Mouse (Mus musculus) ES-E14 (cell line): ENCODE results near the gene Srpk1. TPM values are rescaled to one million over a fixed set of nuclear protein-coding genes. Genes with fewer than 3 reads are reported as not detected.

ENCODE experiments used
- DNase-seq: peaks from one replicate; pipeline ENCODE4 v3.0.0-alpha.2; 2013; ENCODE audit warnings: low read depth, low spot score
- H3K27ac ChIP-seq: 2 replicates; pipeline ENCODE4 v1.5.1; 2012; ENCODE audit warnings: low read depth, mild to moderate bottlenecking, low read length, moderate library complexity, mixed read lengths; ENCODE audit not compliant: poor library complexity, insufficient read depth, severe bottlenecking
- H3K36me3 ChIP-seq: 2 replicates; pipeline ENCODE4 v1.6.1; 2012; ENCODE audit warnings: mild to moderate bottlenecking, low read length, moderate library complexity, mixed read lengths; ENCODE audit not compliant: control insufficient read depth, poor library complexity, insufficient read depth, severe bottlenecking
- H3K4me1 ChIP-seq, 2 experiments: fragments of 150-350 bp in 1 of 2; sonication (generic) in 1 of 2; 2 replicates each; pipeline ENCODE4 v1.6.1; 2012; ENCODE audit warnings: low read length in 2 of 2, mild to moderate bottlenecking in 1 of 2, mixed read lengths in 1 of 2; ENCODE audit not compliant: control insufficient read depth in 2 of 2, insufficient read depth in 2 of 2, poor library complexity in 1 of 2
- H3K4me3 ChIP-seq, 2 experiments: fragments of 150-350 bp in 1 of 2; sonication (generic) in 1 of 2; 2 replicates each; pipeline ENCODE4 v1.5.1; 2012; ENCODE audit warnings: low read length in 2 of 2, low read depth in 1 of 2, mild to moderate bottlenecking in 1 of 2, mixed read lengths in 1 of 2; ENCODE audit not compliant: insufficient read depth in 1 of 2, poor library complexity in 1 of 2, severe bottlenecking in 1 of 2
- H3K9ac ChIP-seq: 2 replicates; pipeline ENCODE4 v1.6.1; 2012; ENCODE audit warnings: low read depth, mild to moderate bottlenecking, low read length, mixed read lengths; ENCODE audit not compliant: poor library complexity, insufficient read depth, severe bottlenecking
- H3K9me3 ChIP-seq: fragments of 150-350 bp; sonication (generic); 2 replicates; pipeline ENCODE4 v1.6.1; 2012; ENCODE audit warnings: low read depth, mild to moderate bottlenecking, low read length; ENCODE audit not compliant: control insufficient read depth, insufficient read depth
- CHD2 ChIP-seq: IDR thresholded peaks from 2 replicates; pipeline ENCODE4 v1.6.1; 2014; ENCODE audit warnings: mild to moderate bottlenecking, low read depth, low read length, inconsistent platforms
- HCFC1 ChIP-seq: IDR thresholded peaks from 2 replicates; pipeline ENCODE4 v1.6.1; 2012; ENCODE audit warnings: low read length, inconsistent platforms, borderline replicate concordance; ENCODE audit not compliant: insufficient read depth
- MAFK ChIP-seq: IDR thresholded peaks from 2 replicates; pipeline ENCODE4 v1.6.1; 2014; ENCODE audit warnings: mild to moderate bottlenecking, low read depth, low read length, inconsistent platforms; ENCODE audit not compliant: insufficient read depth
- ZC3H11A ChIP-seq: IDR thresholded peaks from 2 replicates; pipeline ENCODE4 v1.6.1; 2012; ENCODE audit warnings: low read depth, mild to moderate bottlenecking, inconsistent platforms, low read length, borderline replicate concordance
- ZNF384 ChIP-seq: IDR thresholded peaks from 2 replicates; pipeline ENCODE4 v1.6.1; 2012; ENCODE audit warnings: low read depth, low read length, inconsistent platforms
- in situ Hi-C, 2 experiments: fragments of 600-800 bp; cut with MboI; formaldehyde crosslinking; loops; one replicate each; pipeline ENCODE4 v1.15.1; 2025; ENCODE audit warnings: low sequenced_read_pairs in 2 of 2, inconsistent platforms in 1 of 2; ENCODE audit not compliant: unreplicated experiment in 2 of 2
- total RNA-seq: library from RNA; depleted of rRNA; stranded (reverse); fragments of 300-350 nt; gene quantifications from 2 replicates; pipeline ENCODE4 v1.2.3, GENCODE M21; 2012

Gene Srpk1
- total RNA-seq, 1 experiment: 115 TPM

- Histone ChIP-seq H3K4me3 (no peak overlapping the region), H3K27ac (peak overlapping the region; percentile 86), H3K36me3 (peaks cover 57% of the 10 kb centered on the region), H3K4me1 (peaks cover 21 to 41% of the 10 kb centered on the region in 2 experiments), H3K9me3 (no peaks in the 10 kb centered on the region), H3K9ac (no peak overlapping the region)
- DNase-seq: peak; percentile 86
- in situ Hi-C loops: no loop called here
- no peak for TF ChIP-seq ZC3H11A
- no peak for TF ChIP-seq MAFK
- TF ChIP-seq ZNF384: no peak
- TF ChIP-seq HCFC1: no peak
- no peak for TF ChIP-seq CHD2
Measured at GRCm38 (mm10) chr17:28592998-28593397, 29.5 kb downstream of the Srpk1 start.

- Histone ChIP-seq H3K9ac (no peak overlapping the region), H3K9me3 (no peaks in the 10 kb centered on the region), H3K36me3 (peaks cover 56% of the 10 kb centered on the region), H3K4me1 (peaks cover 21 to 41% of the 10 kb centered on the region in 2 experiments), H3K27ac (peak overlapping the region; percentile 14; the same call in 1 of the 2 replicates), H3K4me3 (no peak overlapping the region)
- no peak for DNase-seq
- in situ Hi-C loops: no loop called here
- TF ChIP-seq ZNF384 (no peak), MAFK (no peak), CHD2 (no peak), ZC3H11A (no peak), HCFC1 (no peak)
Measured at GRCm38 (mm10) chr17:28591476-28591875, 31.0 kb downstream of the Srpk1 start.

GRCm38 (mm10) chr17:28590596-28590995 lies 31.9 kb downstream of the Srpk1 start:
- TF ChIP-seq MAFK (peak; percentile 97), ZNF384 (no peak)
- Histone ChIP-seq H3K36me3 (peaks cover 55% of the 10 kb centered on the region), H3K9ac (no peak overlapping the region), H3K9me3 (no peaks in the 10 kb centered on the region), H3K4me3 (no peak overlapping the region), H3K4me1 (peaks cover 20 to 42% of the 10 kb centered on the region in 2 experiments), H3K27ac (peak overlapping the region; percentile 32; the same call in 1 of the 2 replicates)
- no peak for DNase-seq
- in situ Hi-C loops: no loop called here

- Histone ChIP-seq H3K9me3 (no peaks in the 10 kb centered on the region), H3K9ac (no peak overlapping the region), H3K36me3 (peaks cover 53% of the 10 kb centered on the region), H3K4me3 (no peak overlapping the region), H3K4me1 (peaks cover 10 to 45% of the 10 kb centered on the region in 2 experiments), H3K27ac (peak overlapping the region; percentile 48; the same call in 1 of the 2 replicates)
- TF ChIP-seq MAFK (no peak), HCFC1 (no peak), ZC3H11A (no peak), ZNF384 (no peak), CHD2 (no peak)
- no peak for DNase-seq
- in situ Hi-C loops: no loop called here
Measured at GRCm38 (mm10) chr17:28588591-28588990, 33.9 kb downstream of the Srpk1 start.

GRCm38 (mm10) chr17:28586509-28586908 lies 36.0 kb downstream of the Srpk1 start:
- Histone ChIP-seq H3K4me1 (peaks cover 10 to 30% of the 10 kb centered on the region in 2 experiments), H3K4me3 (no peak overlapping the region), H3K27ac (no peak overlapping the region), H3K9me3 (no peaks in the 10 kb centered on the region), H3K9ac (no peak overlapping the region), H3K36me3 (peaks cover 33% of the 10 kb centered on the region)
- TF ChIP-seq ZNF384 (no peak), ZC3H11A (no peak), MAFK (no peak)
- in situ Hi-C loops: no loop called here
- no peak for DNase-seq
